Mouse (Mus musculus) lung, adult 2 months (tissue): ENCODE data around the gene Trpm4.

ENCODE experiments used
- CTCF ChIP-seq: fragments of 200-500 bp; IDR thresholded peaks from 2 replicates; pipeline ENCODE4 v1.5.1; 2011; ENCODE audit warnings: mild to moderate bottlenecking, low read length, control low read depth; ENCODE audit not compliant: insufficient read depth
- POLR2A ChIP-seq: fragments of 200-500 bp; IDR thresholded peaks from 2 replicates; pipeline ENCODE4 v1.6.1; 2011; ENCODE audit warnings: low read depth, mild to moderate bottlenecking, control low read depth, low read length, borderline replicate concordance; ENCODE audit errors: extremely low read depth

DNA sequence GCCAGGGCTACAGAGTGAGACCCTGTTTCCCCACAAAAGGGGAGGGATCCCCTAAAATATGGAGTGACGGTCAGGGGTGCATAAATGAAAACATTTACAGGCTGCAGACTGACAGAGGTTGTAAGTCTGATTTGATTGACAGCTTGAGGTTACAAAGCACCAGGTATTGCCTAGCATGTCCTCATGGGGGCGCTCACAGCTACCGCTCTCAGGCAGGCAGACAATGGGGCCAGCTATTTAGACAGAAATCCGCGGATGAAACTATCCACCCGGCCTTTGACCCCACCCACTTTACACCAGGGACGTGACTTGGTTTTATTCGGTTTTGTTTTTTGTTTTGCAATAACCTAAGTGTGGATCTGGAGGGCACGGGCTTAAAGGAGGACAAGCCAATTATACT, 24.1 kb downstream of the Trpm4 start:
- peak; percentile 68 for TF ChIP-seq CTCF
- no peak for TF ChIP-seq POLR2A
